Mouse (Mus musculus) E14TG2a.4 (cell line): ENCODE results near the gene Slc17a3.

Experiments
- CTCF ChIP-seq: conservative IDR thresholded peaks from 2 replicates; pipeline ENCODE4 v1.5.1; 2014; ENCODE audit warnings: low read length
- NANOG ChIP-seq: IDR thresholded peaks from 2 replicates; pipeline ENCODE4 v1.6.1; 2014; ENCODE audit warnings: borderline replicate concordance, low read length, mixed read lengths
- POU5F1 ChIP-seq: IDR thresholded peaks from 2 replicates; pipeline ENCODE4 v1.6.1; 2014; ENCODE audit warnings: low read length, borderline replicate concordance

GRCm38 (mm10) chr13:23879106-23879505, 39.9 kb downstream of the Slc17a3 start:
- no peak for TF ChIP-seq CTCF
- TF ChIP-seq NANOG: no peak
- no peak for TF ChIP-seq POU5F1
